Mouse (Mus musculus): ENCODE measurements around the gene Mink1.

The Mink1 gene

GRCm38 (mm10) chr11:70594253-70594989 lies 31.7 kb downstream of the Mink1 start:
- DNase-seq (ENCODE audit: low spot score in 2 of 2), result no peak

GRCm38 (mm10) chr11:70595638-70596037 lies 33.0 kb downstream of the Mink1 start:
- DNase-seq (ENCODE audit: low spot score in 2 of 2), result no peak

DNA sequence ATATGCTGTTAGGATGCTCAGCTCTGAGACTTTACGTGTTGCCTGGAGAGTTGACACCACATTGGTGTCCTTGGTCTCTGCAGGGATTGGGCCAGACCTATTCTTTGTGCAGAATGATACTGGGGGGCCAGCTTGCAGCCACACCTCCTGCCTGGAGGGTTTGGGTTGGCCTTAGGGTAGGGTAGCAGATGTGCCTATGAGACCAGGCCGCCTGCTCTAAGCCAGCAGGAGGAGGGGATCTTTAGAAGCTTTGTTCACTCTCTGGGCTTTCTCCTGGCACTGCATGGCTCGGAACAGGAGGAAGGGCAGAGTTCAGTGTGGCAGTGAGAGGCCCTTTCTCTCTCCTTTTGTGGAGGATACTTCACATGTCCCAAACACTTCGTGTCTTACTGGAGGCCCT lies 33.4 kb downstream of the Mink1 start:
- no peak for DNase-seq (ENCODE audit: low spot score in 2 of 2)

GRCm38 (mm10) chr11:70597301-70597700 lies 34.6 kb downstream of the Mink1 start:
- no peak for DNase-seq (ENCODE audit: low spot score in 2 of 2)

DNA sequence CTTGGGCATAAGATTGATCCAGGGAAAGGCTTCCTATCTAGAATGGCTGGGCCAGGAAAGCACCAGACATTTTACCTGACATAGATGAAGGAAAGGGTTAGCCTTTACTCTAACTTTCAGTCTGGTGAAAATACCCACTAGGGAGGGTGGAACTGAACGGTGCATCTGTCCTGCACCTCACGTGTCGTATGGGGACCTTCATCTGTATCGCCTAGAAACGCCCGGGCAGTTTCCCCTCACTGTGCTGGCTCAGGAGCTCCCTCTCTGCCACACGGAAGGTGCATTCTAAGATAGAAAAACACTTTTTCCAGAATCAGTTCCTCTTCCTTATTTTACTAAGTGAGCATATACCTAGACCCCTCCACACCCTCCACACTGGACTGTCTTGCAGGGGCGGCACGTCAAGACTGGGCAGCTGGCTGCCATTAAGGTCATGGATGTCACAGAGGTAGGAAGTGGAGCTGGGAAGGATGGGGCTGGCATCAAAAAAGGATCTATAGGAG lies 35.8 kb downstream of the Mink1 start:
- no peak for DNase-seq (ENCODE audit: low spot score in 2 of 2)

- DNase-seq (ENCODE audit: low spot score in 2 of 2), result peak in 1 of 2 experiments; percentile 74
Observed at GRCm38 (mm10) chr11:70605024-70605566, 42.4 kb downstream of the Mink1 start.

GRCm38 (mm10) chr11:70606717-70607116 lies 44.0 kb downstream of the Mink1 start:
- no peak for DNase-seq (ENCODE audit: low spot score in 2 of 2)

- DNase-seq (ENCODE audit: low spot score in 2 of 2), result no peak
Observed at GRCm38 (mm10) chr11:70607611-70608010, 44.9 kb downstream of the Mink1 start.

DNA sequence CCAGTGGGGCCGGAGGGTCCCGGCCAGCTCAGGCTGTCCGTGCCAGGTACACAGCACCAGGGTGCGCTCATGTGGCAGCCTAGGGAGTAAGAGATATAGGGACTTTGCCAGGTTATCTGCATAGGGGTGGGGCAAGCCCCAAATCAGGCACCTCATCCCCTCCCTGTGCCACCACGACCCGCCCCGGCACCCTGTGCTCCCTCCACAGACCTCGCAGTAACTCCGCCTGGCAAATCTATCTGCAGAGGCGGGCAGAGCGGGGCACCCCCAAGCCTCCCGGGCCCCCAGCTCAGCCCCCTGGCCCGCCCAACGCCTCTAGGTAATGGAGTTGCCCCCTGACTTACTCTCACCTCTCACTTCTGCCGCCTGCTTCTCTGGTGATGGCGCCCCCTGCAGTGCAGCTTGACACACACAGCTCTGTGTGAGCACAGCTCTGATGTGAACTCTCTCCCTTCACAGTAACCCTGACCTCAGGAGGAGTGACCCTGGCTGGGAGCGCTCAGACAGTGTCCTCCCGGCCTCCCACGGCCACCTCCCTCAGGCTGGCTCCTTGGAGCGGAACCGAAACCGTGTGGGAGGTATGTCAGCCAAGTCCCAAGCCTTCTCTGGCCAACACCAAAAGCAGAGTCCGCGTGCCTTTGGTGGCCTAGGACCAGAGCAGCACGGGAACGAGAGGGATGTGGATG lies 45.8 kb downstream of the Mink1 start:
- no peak for DNase-seq (ENCODE audit: low spot score in 2 of 2)

- DNase-seq (ENCODE audit: low spot score in 2 of 2), result no peak
Observed at GRCm38 (mm10) chr11:70610752-70611151, 48.1 kb downstream of the Mink1 start.

DNA sequence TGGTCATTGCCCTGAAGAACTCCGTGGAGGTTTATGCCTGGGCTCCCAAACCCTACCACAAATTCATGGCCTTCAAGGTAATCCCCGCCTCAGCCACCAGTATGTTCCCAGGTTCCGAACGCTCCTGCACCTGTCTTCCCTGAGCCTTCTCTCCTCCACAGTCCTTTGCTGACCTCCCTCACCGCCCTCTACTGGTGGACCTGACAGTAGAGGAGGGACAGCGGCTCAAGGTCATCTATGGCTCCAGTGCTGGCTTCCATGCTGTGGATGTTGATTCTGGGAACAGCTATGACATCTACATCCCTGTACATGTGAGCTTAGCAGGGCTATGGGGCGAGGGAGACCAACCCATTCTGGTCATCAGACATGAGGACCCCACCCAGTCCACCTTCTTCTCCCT lies 49.8 kb downstream of the Mink1 start:
- no peak for DNase-seq (ENCODE audit: low spot score in 2 of 2)

- DNase-seq (ENCODE audit: low spot score in 2 of 2), result peak in 1 of 2 experiments; percentile 24
Observed at GRCm38 (mm10) chr11:70615074-70615473, 52.4 kb downstream of the Mink1 start.

- no peak for DNase-seq (ENCODE audit: low spot score in 2 of 2)
Observed at GRCm38 (mm10) chr11:70615516-70616093, 52.9 kb downstream of the Mink1 start, which contains the start of gene 4930544D05Rik. TSS of gene 4930544D05Rik (plus strand) at chr11:70615848.

GRCm38 (mm10) chr11:70619101-70619500 lies 56.4 kb downstream of the Mink1 start, which contains the start of gene Chrne:
TSS of gene Chrne (minus strand) at chr11:70619216.
- no peak for DNase-seq (ENCODE audit: low spot score in 2 of 2)

- DNase-seq (ENCODE audit: low spot score in 2 of 2), result no peak
Observed at GRCm38 (mm10) chr11:70621972-70622814, 59.5 kb downstream of the Mink1 start.

GRCm38 (mm10) chr11:70623053-70623742 lies 60.5 kb downstream of the Mink1 start:
- no peak for DNase-seq (ENCODE audit: low spot score in 2 of 2)

- no peak for DNase-seq (ENCODE audit: low spot score in 2 of 2)
Observed at GRCm38 (mm10) chr11:70625473-70625872, 62.8 kb downstream of the Mink1 start.

GRCm38 (mm10) chr11:70626877-70627276 lies 64.2 kb downstream of the Mink1 start:
- DNase-seq (ENCODE audit: low spot score in 2 of 2), result no peak

DNA sequence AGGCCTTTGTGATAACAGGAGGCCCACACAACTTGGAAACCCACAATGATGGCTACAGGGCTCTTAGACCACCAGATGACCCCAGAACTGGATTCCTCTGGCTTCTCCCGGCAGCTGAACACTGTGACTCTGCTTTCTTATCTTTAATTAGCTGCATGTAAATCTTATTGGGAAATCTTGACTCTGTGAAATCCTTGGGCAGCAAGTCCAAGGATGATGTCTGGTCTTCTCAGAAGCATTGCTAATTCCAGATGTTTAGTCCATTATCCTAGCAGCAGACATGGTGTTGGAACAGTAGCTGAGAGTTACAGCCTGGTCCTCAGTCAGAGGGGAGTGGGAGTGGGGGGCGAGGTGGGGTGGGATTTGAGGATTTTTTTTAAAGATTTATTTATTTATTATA lies 65.8 kb downstream of the Mink1 start:
- no peak for DNase-seq (ENCODE audit: low spot score in 2 of 2)

DNA sequence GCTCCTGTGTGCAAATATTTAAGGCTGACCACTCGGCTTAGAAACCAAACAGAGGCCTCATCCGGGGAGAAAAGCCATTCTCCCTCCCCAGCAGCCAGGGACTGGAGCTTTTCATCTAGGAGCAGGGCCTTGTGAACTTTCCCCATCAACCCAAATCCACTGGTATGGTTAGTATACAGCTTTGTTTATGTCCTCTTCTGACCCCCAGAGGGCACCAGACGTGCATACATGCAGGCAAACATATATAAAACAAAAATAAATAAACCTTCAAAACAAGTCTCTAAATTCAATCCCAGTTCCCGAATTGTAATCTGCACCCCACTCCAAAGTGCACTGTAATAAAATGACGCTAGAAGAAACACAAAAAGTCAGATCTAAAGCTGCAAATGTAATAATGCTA lies 66.9 kb downstream of the Mink1 start:
- no peak for DNase-seq (ENCODE audit: low spot score in 2 of 2)

GRCm38 (mm10) chr11:70630129-70630528 lies 67.4 kb downstream of the Mink1 start:
- DNase-seq (ENCODE audit: low spot score in 2 of 2), result no peak
